20 mouse cellular contexts compared by ENCODE assay signal in the genomic region with DNA sequence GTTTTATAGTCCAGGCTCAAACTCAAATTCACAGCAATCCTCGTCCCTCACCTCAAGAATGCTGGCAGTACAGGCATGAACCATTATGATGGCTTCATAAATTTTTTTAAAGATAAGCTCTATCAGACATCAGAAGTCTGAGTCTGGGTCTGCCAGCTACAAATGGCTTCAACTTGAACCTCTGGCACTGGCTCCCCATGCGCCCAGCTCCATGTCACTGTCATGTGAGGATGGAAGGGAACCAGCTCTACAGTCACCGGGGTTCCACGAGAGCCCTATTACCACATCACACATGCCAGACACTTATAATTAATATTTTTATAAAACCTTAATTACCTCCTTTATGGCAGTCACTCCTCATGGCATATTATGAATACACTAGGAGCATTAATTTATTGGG. TPM values are rescaled to one million over a fixed set of nuclear protein-coding genes. Genes with fewer than 3 reads are reported as not detected.
DNase-seq lines count a peak whose midpoint lies in the region; ATAC-seq and TF ChIP-seq lines count a peak whose summit lies in the region.
"Had no signal": no experiment of that assay in that cellular context is flagged by ENCODE, and none has a peak within 500 bp of the region (broad histone marks: within the 10 kb centered on the region; RNA-seq: fewer than 3 reads in every experiment).

No protein-coding gene starts in this region.

- DNase-seq in heart, adult 11 months, result peak; percentile 61
- no peak for DNase-seq in heart, postnatal 14 days
- DNase-seq in liver, adult 2 months (ENCODE audit: extremely low read depth, low read depth, low spot score), result peak; percentile 51
- no peak for DNase-seq in liver, embryonic 11.5 days (ENCODE audit: low spot score)
- DNase-seq in kidney, postnatal 14 days, result no peak
- DNase-seq: adrenal gland, postnatal 14 days; cerebellum, adult 18-20 months; cerebellum, adult 9-11 months; gastrocnemius, postnatal 36 days; heart, adult 2 months had no signal

- H3K9me3 ChIP-seq in liver, embryonic 11.5 days (ENCODE audit: control insufficient read depth, low read length), result no peaks in the 10 kb centered on the region
- no peaks in the 10 kb centered on the region for H3K9me3 ChIP-seq in neural tube, embryonic 13.5 days
- H3K9me3 ChIP-seq in neural tube, embryonic 15.5 days (replicated peaks), result no peaks in the 10 kb centered on the region
- H3K9me3 ChIP-seq in intestine, embryonic 16.5 days (ENCODE audit: control insufficient read depth, low read length), result no peaks in the 10 kb centered on the region
- H3K9me3 ChIP-seq: embryonic facial prominence, embryonic 10.5 days; forebrain, embryonic 15.5 days; heart, embryonic 12.5 days had no signal

- H3K79me2 ChIP-seq in liver, adult 2 months (ENCODE audit: control insufficient read depth, insufficient read depth, low read length), result peaks cover 52% of the 10 kb centered on the region

- no peak overlapping the region for H3K9ac ChIP-seq in liver, adult 2 months (ENCODE audit: low read depth, low read length)
- H3K9ac ChIP-seq in liver, embryonic 11.5 days (ENCODE audit: low read depth, low read length), result no peak overlapping the region
- H3K9ac ChIP-seq in neural tube, embryonic 13.5 days, result no peak overlapping the region
- no peak overlapping the region for H3K9ac ChIP-seq in neural tube, embryonic 15.5 days (replicated peaks)
- H3K9ac ChIP-seq in intestine, embryonic 16.5 days (ENCODE audit: low read depth, low read length), result no peak overlapping the region
- H3K9ac ChIP-seq: forebrain, embryonic 15.5 days; heart, embryonic 12.5 days; hindbrain, embryonic 14.5 days had no signal

- H3K4me2 ChIP-seq in liver, embryonic 11.5 days, result no peak overlapping the region
- no peak overlapping the region for H3K4me2 ChIP-seq in neural tube, embryonic 13.5 days
- no peak overlapping the region for H3K4me2 ChIP-seq in neural tube, embryonic 15.5 days
- H3K4me2 ChIP-seq in intestine, embryonic 16.5 days (ENCODE audit: low read depth, low read length), result no peak overlapping the region
- H3K4me2 ChIP-seq: forebrain, embryonic 15.5 days; hindbrain, embryonic 14.5 days had no signal

- peaks cover 13% of the 10 kb centered on the region for H3K4me1 ChIP-seq in liver, adult 2 months (ENCODE audit: control insufficient read depth, insufficient read depth, low read length)
- peaks cover 13% of the 10 kb centered on the region for H3K4me1 ChIP-seq in liver, embryonic 11.5 days (replicated peaks; ENCODE audit: control insufficient read depth, insufficient read depth, low read length)
- peaks cover 22% of the 10 kb centered on the region for H3K4me1 ChIP-seq in neural tube, embryonic 13.5 days (replicated peaks)
- peaks cover 19% of the 10 kb centered on the region; the same call in 1 of the 2 replicates for H3K4me1 ChIP-seq in neural tube, embryonic 15.5 days
- H3K4me1 ChIP-seq in intestine, embryonic 16.5 days (ENCODE audit: control insufficient read depth, insufficient read depth, low read length), result peaks cover 30% of the 10 kb centered on the region

- no peak overlapping the region for H3K4me3 ChIP-seq in liver, adult 2 months (ENCODE audit: insufficient read depth, low read depth, low read length)
- H3K4me3 ChIP-seq in liver, embryonic 11.5 days (ENCODE audit: low read depth, low read length), result no peak overlapping the region
- no peak overlapping the region for H3K4me3 ChIP-seq in neural tube, embryonic 13.5 days
- no peak overlapping the region for H3K4me3 ChIP-seq in neural tube, embryonic 15.5 days (replicated peaks)
- no peak overlapping the region for H3K4me3 ChIP-seq in intestine, embryonic 16.5 days (ENCODE audit: low read length)
- H3K4me3 ChIP-seq: embryonic facial prominence, embryonic 10.5 days; forebrain, embryonic 15.5 days; heart, adult 2 months; heart, embryonic 12.5 days had no signal

- 25% methylated on average over 4 of the region's 4 CpGs for WGBS in liver, adult 2 months
- 70% methylated on average over 4 of the region's 4 CpGs for WGBS in liver, embryonic 11.5 days
- 44% methylated on average over 4 of the region's 4 CpGs for WGBS in neural tube, embryonic 13.5 days
- 41% methylated on average over 4 of the region's 4 CpGs for WGBS in neural tube, embryonic 15.5 days
- 52% methylated on average over 4 of the region's 4 CpGs for WGBS in intestine, embryonic 16.5 days

- H3K27ac ChIP-seq in liver, adult 2 months (replicated peaks; ENCODE audit: insufficient read depth, low read depth, low read length), result peak overlapping the region; percentile 41
- no peak overlapping the region for H3K27ac ChIP-seq in liver, embryonic 11.5 days (ENCODE audit: low read depth, low read length)
- H3K27ac ChIP-seq in neural tube, embryonic 13.5 days (replicated peaks), result no peak overlapping the region
- H3K27ac ChIP-seq in neural tube, embryonic 15.5 days (replicated peaks), result no peak overlapping the region
- H3K27ac ChIP-seq in intestine, embryonic 16.5 days (ENCODE audit: low read length), result no peak overlapping the region; the same call in 1 of the 2 replicates
- H3K27ac ChIP-seq: embryonic facial prominence, embryonic 10.5 days; forebrain, embryonic 15.5 days; heart, adult 2 months; hindbrain, embryonic 14.5 days had no signal

- no peak for ATAC-seq in liver, embryonic 11.5 days (replicated peaks; ENCODE audit: low FRiP score)
- peak; percentile 56; the same call in 1 of the 2 replicates for ATAC-seq in neural tube, embryonic 13.5 days (ENCODE audit: low read depth)
- ATAC-seq in neural tube, embryonic 15.5 days (ENCODE audit: low FRiP score), result no peak
- peak; percentile 49; the same call in 1 of the 2 replicates for ATAC-seq in intestine, embryonic 16.5 days
- ATAC-seq: activated CD4-positive, CD25-positive, alpha-beta regulatory T cell, adult 4 months; forebrain, embryonic 15.5 days; Patski had no signal

- TF ChIP-seq POLR2A in liver, adult 2 months (IDR thresholded peaks at IDR 0.05; ENCODE audit: extremely low read depth, insufficient read depth, low read length), result no peak

- H3K36me3 ChIP-seq in liver, adult 2 months (ENCODE audit: control insufficient read depth, insufficient read depth, low read length), result no peaks in the 10 kb centered on the region
- H3K36me3 ChIP-seq in liver, embryonic 11.5 days (ENCODE audit: control insufficient read depth, insufficient read depth, low read length), result no peaks in the 10 kb centered on the region
- H3K36me3 ChIP-seq in neural tube, embryonic 13.5 days, result no peaks in the 10 kb centered on the region
- H3K36me3 ChIP-seq in neural tube, embryonic 15.5 days, result no peaks in the 10 kb centered on the region
- no peaks in the 10 kb centered on the region for H3K36me3 ChIP-seq in intestine, embryonic 16.5 days (ENCODE audit: control insufficient read depth, insufficient read depth, low read length)
- H3K36me3 ChIP-seq: embryonic facial prominence, embryonic 10.5 days; forebrain, embryonic 15.5 days; heart, embryonic 12.5 days had no signal

- no peaks in the 10 kb centered on the region for H3K27me3 ChIP-seq in liver, adult 2 months (ENCODE audit: control insufficient read depth, insufficient read depth, low read length)
- no peaks in the 10 kb centered on the region for H3K27me3 ChIP-seq in liver, embryonic 11.5 days (replicated peaks; ENCODE audit: control insufficient read depth, insufficient read depth, low read length)
- no peaks in the 10 kb centered on the region for H3K27me3 ChIP-seq in neural tube, embryonic 13.5 days
- H3K27me3 ChIP-seq in neural tube, embryonic 15.5 days (replicated peaks), result no peaks in the 10 kb centered on the region
- H3K27me3 ChIP-seq in intestine, embryonic 16.5 days (replicated peaks; ENCODE audit: control insufficient read depth, insufficient read depth, low read length), result no peaks in the 10 kb centered on the region
- H3K27me3 ChIP-seq: CH12.LX; forebrain, embryonic 15.5 days; heart, embryonic 12.5 days; Patski had no signal

- intact Hi-C loops in heart, postnatal 14 days (cut with DNase I), result no loop called here

- no peak for TF ChIP-seq CTCF in liver, adult 2 months (IDR thresholded peaks at IDR 0.05; ENCODE audit: low read depth, low read length)

RNA-seq across cellular contexts. Expression of a gene that starts 51.9 kb away (rescaled TPM):
- total RNA-seq in heart, postnatal 14 days (2021), result 10 to 100 TPM; 19.1 to 19.5 TPM
- 17.4 and 17.7 TPM in 2 replicates for total RNA-seq in liver, adult 2 months (2014; rRNA removed)
- 4.4 and 4.9 TPM in 2 replicates for polyA plus RNA-seq in liver, adult 2 months (2012; rRNA removed)
- 4.6 TPM in 2 replicates for polyA plus RNA-seq in liver, embryonic 11.5 days (2014; fragmentation: Nextera tagmentation; extraction: Ambion mirVana)
- polyA plus RNA-seq in neural tube, embryonic 13.5 days (2015; fragmentation: Nextera tagmentation; extraction: Ambion mirVana), result 20.9 and 21.6 TPM in 2 replicates
- 25.2 and 29.9 TPM in 2 replicates for polyA plus RNA-seq in neural tube, embryonic 15.5 days (2015; fragmentation: Nextera tagmentation; extraction: Ambion mirVana)
- polyA plus RNA-seq in intestine, embryonic 16.5 days (2015; fragmentation: Nextera tagmentation; extraction: Ambion mirVana), result 6.7 and 6.8 TPM in 2 replicates
- total RNA-seq: CH12.LX had no signal

Comparison
In these comparisons a context has a peak if more than half of its experiments do, and no peak if none do; other contexts are left out.
1. DNase-seq: peak in heart, adult 11 months (single experiment) and liver, adult 2 months (single experiment); none in heart, postnatal 14 days (0 of 2), liver, embryonic 11.5 days (single experiment) and kidney, postnatal 14 days (single experiment).
2. ATAC-seq: peak in neural tube, embryonic 13.5 days (single experiment) and intestine, embryonic 16.5 days (single experiment); none in liver, embryonic 11.5 days (single experiment) and neural tube, embryonic 15.5 days (single experiment).